Mouse (Mus musculus) olfactory bulb, adult 2 months (tissue): ENCODE results near the gene Nmt1. TPM values are rescaled to one million over a fixed set of nuclear protein-coding genes. Genes with fewer than 3 reads are reported as not detected.

Experiments
- H3K27ac ChIP-seq: fragments of 200-500 bp; 2 replicates; pipeline ENCODE4 v1.5.1; 2012; ENCODE audit warnings: low read depth, low read length; ENCODE audit not compliant: insufficient read depth
- H3K4me1 ChIP-seq: fragments of 200-500 bp; 2 replicates; pipeline ENCODE4 v1.6.1; 2012; ENCODE audit warnings: low read length; ENCODE audit not compliant: control insufficient read depth, insufficient read depth
- H3K4me3 ChIP-seq: fragments of 200-500 bp; 2 replicates; pipeline ENCODE4 v1.5.1; 2012; ENCODE audit warnings: mild to moderate bottlenecking, low read depth, low read length, moderate library complexity; ENCODE audit not compliant: insufficient read depth
- CTCF ChIP-seq: fragments of 200-500 bp; IDR thresholded peaks from 2 replicates; pipeline ENCODE4 v1.5.1; 2012; ENCODE audit warnings: low read depth, mild to moderate bottlenecking, low read length, moderate library complexity; ENCODE audit not compliant: insufficient read depth
- POLR2A ChIP-seq: fragments of 200-500 bp; IDR thresholded peaks from 2 replicates; pipeline ENCODE4 v1.6.1; 2012; ENCODE audit warnings: mild to moderate bottlenecking, low read depth, low read length, moderate library complexity; ENCODE audit not compliant: insufficient read depth
- WGBS: fragments of 180-500 bp; shearing (Covaris S2); methylation state at CpG from one replicate; pipeline ENCODE4 v1.1.7; 2018; 5-methylcytosine and 5-hydroxymethylcytosine counted together
- polyA plus RNA-seq: library from polyadenylated mRNA; stranded (reverse); fragments of >200 nt; gene quantifications from 2 replicates; pipeline ENCODE4 v1.2.4, GENCODE M21; 2012; ENCODE audit warnings: low replicate concordance; ENCODE audit not compliant: missing spikeins, insufficient read depth, insufficient read length

Gene Nmt1
- polyA plus RNA-seq, 1 experiment: 557 TPM

DNA sequence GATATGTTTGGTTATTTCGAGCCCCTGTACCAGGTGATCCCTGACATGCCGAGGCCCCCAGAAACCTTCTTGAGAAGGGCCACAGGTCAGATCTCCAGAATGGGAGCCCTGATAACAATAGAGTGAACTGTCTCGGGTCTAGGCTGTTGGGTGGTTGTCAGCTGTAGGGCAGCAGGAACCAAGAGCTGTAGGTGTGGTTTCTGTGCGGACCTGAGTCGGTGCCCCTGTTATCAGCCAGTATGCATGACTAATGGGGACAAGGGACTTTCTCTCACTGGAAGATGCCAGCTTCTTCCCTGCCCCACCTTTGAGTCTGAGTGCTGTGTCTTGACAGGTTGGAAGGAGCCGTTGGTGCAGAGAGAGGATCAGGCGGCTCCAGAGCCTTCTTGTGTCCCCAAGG lies 76.5 kb downstream of the Nmt1 start:
- H3K4me3 ChIP-seq: no peak overlapping the region
- WGBS: 90% methylated on average over 7 of the region's 7 CpGs
- TF ChIP-seq CTCF (no peak), POLR2A (no peak)
- H3K4me1 ChIP-seq: peaks cover 26% of the 10 kb centered on the region
- H3K27ac ChIP-seq: no peak overlapping the region

- no peak for TF ChIP-seq POLR2A
- no peak for TF ChIP-seq CTCF
- WGBS: 55% methylated on average over 14 of the region's 14 CpGs
- Histone ChIP-seq H3K4me3 (no peak overlapping the region), H3K4me1 (peaks cover 26% of the 10 kb centered on the region), H3K27ac (no peak overlapping the region)
These were observed 77.3 kb downstream of the Nmt1 start for GRCm38 (mm10) chr11:103105180-103105725.

- Histone ChIP-seq H3K27ac (no peak overlapping the region), H3K4me1 (peaks cover 25% of the 10 kb centered on the region), H3K4me3 (no peak overlapping the region)
- 89% methylated on average over 6 of the region's 6 CpGs for WGBS
- TF ChIP-seq POLR2A: no peak
- no peak for TF ChIP-seq CTCF
These were observed 77.8 kb downstream of the Nmt1 start for GRCm38 (mm10) chr11:103105810-103106209.

DNA sequence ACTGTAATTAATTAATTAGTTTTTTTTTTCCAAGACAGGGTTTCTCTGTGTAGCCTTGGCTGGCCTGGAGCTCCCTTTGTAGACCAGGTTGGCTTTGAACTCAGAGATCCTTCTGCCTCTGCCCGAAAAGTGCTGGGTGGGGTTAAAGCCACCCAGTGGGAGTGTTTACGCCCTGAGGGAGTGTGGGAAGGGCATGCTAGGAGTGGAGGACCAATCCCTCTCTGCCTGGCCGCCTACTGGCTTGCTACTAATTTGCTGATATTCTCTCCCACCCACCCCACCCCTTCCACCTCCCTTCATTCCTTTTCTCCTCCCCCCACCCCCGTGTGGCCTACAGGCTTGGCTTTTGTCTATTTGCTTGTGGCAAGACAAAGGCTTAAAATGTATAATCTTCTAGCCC lies 78.4 kb downstream of the Nmt1 start:
- H3K4me3 ChIP-seq: no peak overlapping the region
- no peak overlapping the region for H3K27ac ChIP-seq
- WGBS: 63% methylated on average over 4 of the region's 4 CpGs
- H3K4me1 ChIP-seq: peaks cover 23% of the 10 kb centered on the region
- TF ChIP-seq POLR2A (no peak), CTCF (no peak)

DNA sequence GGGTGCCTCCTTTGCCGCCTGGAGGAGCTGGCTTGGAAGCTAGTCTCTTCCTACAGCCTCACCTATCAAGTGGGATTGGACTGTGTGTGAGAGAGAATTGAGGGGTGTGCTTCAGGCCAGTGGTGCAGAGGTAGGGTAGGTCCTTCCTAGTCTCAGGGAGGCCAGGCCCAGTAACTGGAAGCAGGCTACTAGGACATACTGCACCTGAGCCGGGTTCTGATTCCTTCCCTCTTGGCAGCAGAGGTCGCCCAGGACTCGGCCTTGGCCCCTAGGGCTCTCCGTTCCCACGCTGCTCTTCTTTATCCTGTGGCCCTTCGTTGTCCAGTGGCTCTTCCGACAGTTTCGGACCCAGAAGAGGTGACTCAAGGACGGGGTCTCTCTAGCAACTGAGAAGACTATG lies 83.3 kb downstream of the Nmt1 start:
- Histone ChIP-seq H3K27ac (no peak overlapping the region), H3K4me3 (no peak overlapping the region), H3K4me1 (peaks cover 21% of the 10 kb centered on the region)
- 45% methylated on average over 10 of the region's 10 CpGs for WGBS
- no peak for TF ChIP-seq POLR2A
- no peak for TF ChIP-seq CTCF

- TF ChIP-seq CTCF (no peak), POLR2A (no peak)
- Histone ChIP-seq H3K27ac (no peak overlapping the region), H3K4me1 (peaks cover 23% of the 10 kb centered on the region), H3K4me3 (peak overlapping the region; percentile 19)
- 7% methylated on average over 28 of the region's 28 CpGs for WGBS
These were observed 84.0 kb downstream of the Nmt1 start for GRCm38 (mm10) chr11:103111881-103112551.

DNA sequence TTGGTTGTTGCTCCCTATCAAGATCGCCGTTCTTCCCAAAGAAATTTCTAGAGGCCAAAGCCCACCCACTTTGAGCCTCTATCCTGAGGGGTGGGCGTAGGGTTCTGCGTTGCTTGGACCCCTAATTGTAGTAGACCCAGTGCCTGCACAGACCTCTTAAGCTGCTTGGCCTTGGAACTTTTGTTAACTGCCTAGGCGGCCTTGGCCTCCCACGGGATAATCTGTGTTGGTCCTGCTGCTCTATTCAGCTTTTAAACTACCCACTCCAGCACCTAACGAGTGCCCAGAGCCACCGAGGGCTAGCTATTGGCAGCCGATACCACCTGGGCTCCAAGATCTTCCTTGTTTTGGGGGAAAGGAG lies 84.5 kb downstream of the Nmt1 start:
- no peak for TF ChIP-seq CTCF
- TF ChIP-seq POLR2A: no peak
- WGBS: 31% methylated on average over 9 of the region's 9 CpGs
- Histone ChIP-seq H3K4me3 (no peak overlapping the region), H3K27ac (no peak overlapping the region), H3K4me1 (peaks cover 28% of the 10 kb centered on the region)

DNA sequence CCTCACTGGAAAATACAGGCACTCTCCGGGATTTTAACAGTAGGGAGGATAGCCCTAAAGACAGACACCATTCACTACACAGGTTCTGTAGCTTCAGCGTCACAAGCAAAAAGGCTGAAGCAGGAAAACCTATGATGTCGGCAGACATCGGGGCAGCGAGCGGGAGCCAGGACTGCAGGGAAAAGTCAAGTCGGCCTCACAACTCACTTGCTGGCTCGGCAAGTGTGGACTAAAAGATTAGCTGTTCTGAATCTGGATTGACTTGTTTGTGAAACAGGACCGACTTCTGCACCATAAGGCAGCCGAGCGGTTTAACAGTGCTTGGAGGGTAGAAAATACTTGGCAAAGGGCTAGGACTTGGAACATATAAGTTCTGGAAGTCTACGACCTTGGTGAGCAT lies 85.0 kb downstream of the Nmt1 start:
- 59% methylated on average over 12 of the region's 12 CpGs for WGBS
- no peak overlapping the region for H3K27ac ChIP-seq
- TF ChIP-seq POLR2A (no peak), CTCF (no peak)

GRCm38 (mm10) chr11:103113771-103114170 lies 85.8 kb downstream of the Nmt1 start:
- Histone ChIP-seq H3K4me1 (peaks cover 31% of the 10 kb centered on the region), H3K27ac (no peak overlapping the region), H3K4me3 (no peak overlapping the region)
- WGBS: 79% methylated on average over 4 of the region's 4 CpGs
- TF ChIP-seq CTCF (no peak), POLR2A (no peak)

More for the DNA sequence above, 85.0 kb downstream of the Nmt1 start:
- Histone ChIP-seq H3K4me3 (no peak overlapping the region), H3K4me1 (peaks cover 31% of the 10 kb centered on the region)
